Mouse (Mus musculus) forebrain, postnatal 0 days (tissue): ENCODE results near the gene Nubp1. TPM values are rescaled to one million over a fixed set of nuclear protein-coding genes. Genes with fewer than 3 reads are reported as not detected.
A peak's percentile ranks its signal among the peaks of the same experiment; 100 is the strongest.

ENCODE experiments used
- ATAC-seq: fragments of 200-750 bp; cut with Nextera tagmentation; 2 replicates; pipeline ENCODE4 v1.8.0; 2017; ENCODE audit warnings: mild to moderate bottlenecking, moderate library complexity
- DNase-seq: peaks from one replicate; pipeline ENCODE4 v3.0.0-alpha.2; 2015
- H3K27ac ChIP-seq: fragments of 300-500 bp; sonication (generic); 2 replicates; pipeline ENCODE4 v1.5.1; 2014; ENCODE audit warnings: low read depth, mild to moderate bottlenecking, antibody characterized with exemption, low read length, moderate library complexity, mixed read lengths
- H3K27me3 ChIP-seq: fragments of 300-500 bp; sonication (generic); 2 replicates; pipeline ENCODE4 v1.6.1; 2014; ENCODE audit warnings: mild to moderate bottlenecking, low read length, mixed read lengths; ENCODE audit not compliant: insufficient read depth
- H3K36me3 ChIP-seq: fragments of 300-500 bp; sonication (generic); 2 replicates; pipeline ENCODE4 v1.6.1; 2014; ENCODE audit warnings: mild to moderate bottlenecking, moderate library complexity; ENCODE audit not compliant: insufficient read depth
- H3K4me1 ChIP-seq: fragments of 300-500 bp; sonication (generic); 2 replicates; pipeline ENCODE4 v1.6.1; 2014; ENCODE audit warnings: antibody characterized with exemption; ENCODE audit not compliant: insufficient read depth
- H3K4me2 ChIP-seq: fragments of 300-500 bp; sonication (generic); 2 replicates; pipeline ENCODE4 v1.6.1; 2014; ENCODE audit warnings: low read depth, mild to moderate bottlenecking, moderate library complexity
- H3K4me3 ChIP-seq: fragments of 300-500 bp; sonication (generic); 2 replicates; pipeline ENCODE4 v1.5.1; 2014; ENCODE audit warnings: low read depth, low read length, mixed read lengths
- H3K9ac ChIP-seq: fragments of 300-500 bp; sonication (generic); 2 replicates; pipeline ENCODE4 v1.6.1; 2014; ENCODE audit warnings: mild to moderate bottlenecking
- H3K9me3 ChIP-seq: fragments of 300-500 bp; sonication (generic); 2 replicates; pipeline ENCODE4 v1.6.1; 2016; ENCODE audit warnings: low read length
- CTCF ChIP-seq: sonication (generic); IDR thresholded peaks from 2 replicates; pipeline ENCODE4 v1.5.1; 2016; ENCODE audit warnings: antibody characterized with exemption, control low read depth, low read depth
- WGBS: fragments of 180-500 bp; shearing (Covaris S2); extraction: QIAGEN DNeasy Blood & Tissue Kit; methylation state at CpG from one replicate; pipeline ENCODE4 v1.1.7; 2014; 5-methylcytosine and 5-hydroxymethylcytosine counted together
- polyA plus RNA-seq: library from polyadenylated mRNA; unstranded; fragments of >200 nt; fragmentation: Nextera tagmentation; extraction: Ambion mirVana; gene quantifications from 2 replicates; pipeline ENCODE4 v1.2.1, GENCODE M21; 2015
- total RNA-seq: library from RNA; depleted of rRNA; stranded (reverse); fragments of >200 nt; gene quantifications from 2 replicates; pipeline ENCODE4 v1.2.3, GENCODE M21; 2014

The Nubp1 gene
- total and polyA plus RNA-seq, 2 experiments from 2014 or later: 32.2 to 34.5 TPM

GRCm38 (mm10) chr16:10372372-10372771 is 39.4 kb upstream of the Nubp1 start:
- TF ChIP-seq CTCF: no peak
- H3K36me3 ChIP-seq: no peaks in the 10 kb centered on the region

GRCm38 (mm10) chr16:10374254-10375011 is 37.3 kb upstream of the Nubp1 start:
- no peak overlapping the region for H3K27ac ChIP-seq
- H3K9me3 ChIP-seq: no peaks in the 10 kb centered on the region
- peak; percentile 76 for ATAC-seq
- no peak overlapping the region for H3K4me3 ChIP-seq
- WGBS: 15% methylated on average over 13 of the region's 13 CpGs
- peaks cover 6% of the 10 kb centered on the region; the same call in 1 of the 2 replicates for H3K4me1 ChIP-seq
- TF ChIP-seq CTCF: no peak
- H3K9ac ChIP-seq: peak overlapping the region; percentile 18; the same call in 1 of the 2 replicates
- H3K36me3 ChIP-seq: no peaks in the 10 kb centered on the region
- peak overlapping the region; percentile 47 for H3K4me2 ChIP-seq
- H3K27me3 ChIP-seq: no peaks in the 10 kb centered on the region
- peak; percentile 66 for DNase-seq

More at GRCm38 (mm10) chr16:10372372-10372771, 39.4 kb upstream of the Nubp1 start:
- Histone ChIP-seq H3K4me2 (no peak overlapping the region), H3K4me1 (peaks cover 6% of the 10 kb centered on the region; the same call in 1 of the 2 replicates), H3K4me3 (no peak overlapping the region), H3K27me3 (no peaks in the 10 kb centered on the region), H3K27ac (no peak overlapping the region), H3K9me3 (no peaks in the 10 kb centered on the region), H3K9ac (no peak overlapping the region)
- ATAC-seq: no peak
- WGBS: 64% methylated on average over 4 of the region's 4 CpGs
- DNase-seq: no peak

- no peak overlapping the region for H3K27ac ChIP-seq
Observed at GRCm38 (mm10) chr16:10377286-10377685, 34.5 kb upstream of the Nubp1 start.

GRCm38 (mm10) chr16:10379531-10379930 is 32.2 kb upstream of the Nubp1 start:
- H3K27ac ChIP-seq: no peak overlapping the region
- no peaks in the 10 kb centered on the region for H3K36me3 ChIP-seq
- no peak overlapping the region for H3K4me2 ChIP-seq
- H3K27me3 ChIP-seq: no peaks in the 10 kb centered on the region
- DNase-seq (peak; percentile 48), ATAC-seq (peak; percentile 65; the same call in 1 of the 2 replicates)
- 57% methylated on average over 2 of the region's 2 CpGs for WGBS
- no peak overlapping the region for H3K9ac ChIP-seq
- TF ChIP-seq CTCF: no peak
- H3K4me3 ChIP-seq: no peak overlapping the region
- H3K9me3 ChIP-seq: no peaks in the 10 kb centered on the region
- peaks cover 4% of the 10 kb centered on the region; the same call in 1 of the 2 replicates for H3K4me1 ChIP-seq

More at GRCm38 (mm10) chr16:10377286-10377685, 34.5 kb upstream of the Nubp1 start:
- no peaks in the 10 kb centered on the region for H3K9me3 ChIP-seq
- TF ChIP-seq CTCF: no peak
- H3K9ac ChIP-seq: no peak overlapping the region
- H3K27me3 ChIP-seq: no peaks in the 10 kb centered on the region
- DNase-seq (no peak), ATAC-seq (no peak)
- H3K4me1 ChIP-seq: peaks cover 6% of the 10 kb centered on the region; the same call in 1 of the 2 replicates
- no peak overlapping the region for H3K4me2 ChIP-seq
- 47% methylated on average over 1 of the region's 1 CpGs for WGBS
- H3K4me3 ChIP-seq: no peak overlapping the region
- no peaks in the 10 kb centered on the region for H3K36me3 ChIP-seq

- Histone ChIP-seq H3K27me3 (no peaks in the 10 kb centered on the region), H3K4me3 (no peak overlapping the region), H3K9ac (no peak overlapping the region), H3K4me1 (no peaks in the 10 kb centered on the region), H3K36me3 (no peaks in the 10 kb centered on the region), H3K27ac (no peak overlapping the region), H3K4me2 (no peak overlapping the region; the same call in 1 of the 2 replicates), H3K9me3 (no peaks in the 10 kb centered on the region)
- no peak for DNase-seq
- TF ChIP-seq CTCF: no peak
- no peak for ATAC-seq
- 37% methylated on average over 8 of the region's 8 CpGs for WGBS
Observed at GRCm38 (mm10) chr16:10384060-10384497, 27.7 kb upstream of the Nubp1 start.

GRCm38 (mm10) chr16:10384544-10384943 is 27.2 kb upstream of the Nubp1 start:
- WGBS: 74% methylated on average over 3 of the region's 3 CpGs

GRCm38 (mm10) chr16:10385261-10385660 is 26.5 kb upstream of the Nubp1 start:
- 74% methylated on average over 12 of the region's 12 CpGs for WGBS

More at GRCm38 (mm10) chr16:10384544-10384943, 27.2 kb upstream of the Nubp1 start:
- no peak overlapping the region for H3K4me3 ChIP-seq
- no peak for TF ChIP-seq CTCF
- H3K4me2 ChIP-seq: no peak overlapping the region
- no peaks in the 10 kb centered on the region for H3K27me3 ChIP-seq
- no peaks in the 10 kb centered on the region for H3K9me3 ChIP-seq
- H3K36me3 ChIP-seq: no peaks in the 10 kb centered on the region
- H3K9ac ChIP-seq: no peak overlapping the region
- ATAC-seq (no peak), DNase-seq (no peak)
- H3K4me1 ChIP-seq: no peaks in the 10 kb centered on the region
- no peak overlapping the region for H3K27ac ChIP-seq

More at GRCm38 (mm10) chr16:10385261-10385660, 26.5 kb upstream of the Nubp1 start:
- Histone ChIP-seq H3K27me3 (no peaks in the 10 kb centered on the region), H3K27ac (no peak overlapping the region), H3K9me3 (no peaks in the 10 kb centered on the region), H3K4me3 (no peak overlapping the region), H3K36me3 (no peaks in the 10 kb centered on the region), H3K4me1 (no peaks in the 10 kb centered on the region), H3K4me2 (no peak overlapping the region), H3K9ac (no peak overlapping the region)
- DNase-seq (no peak), ATAC-seq (no peak)
- TF ChIP-seq CTCF: no peak
